Mouse (Mus musculus) 3T3-L1 (cell line): ENCODE data around the gene Rad51b.
A peak's percentile ranks its signal among the peaks of the same experiment; 100 is the strongest.

Experiments
- DNase-seq: peaks from one replicate; pipeline ENCODE4 v3.0.0-alpha.2; 2015; ENCODE audit warnings: low read depth, low spot score

Gene Rad51b

GRCm38 (mm10) chr12:79377861-79378260, 80.8 kb downstream of the Rad51b start:
- peak; percentile 92 for DNase-seq

DNA sequence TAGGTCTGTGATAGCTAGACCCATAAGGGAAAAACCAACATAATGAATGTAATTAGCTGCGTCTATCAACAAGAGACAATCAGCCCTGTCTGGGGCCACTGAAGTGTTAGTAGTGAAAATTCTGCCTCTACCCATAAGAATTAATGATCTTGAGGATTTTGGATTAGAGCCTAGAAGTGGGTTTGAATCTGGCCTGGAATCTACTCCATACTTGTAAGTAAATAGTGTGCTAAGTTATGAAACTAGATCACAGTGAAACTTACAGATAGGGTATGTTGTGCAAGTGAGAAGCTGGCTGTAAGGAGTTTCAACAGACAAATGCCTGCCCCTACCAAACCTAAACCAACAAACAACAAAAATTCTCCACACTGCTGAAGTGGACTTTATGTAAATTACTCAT, 83.1 kb downstream of the Rad51b start:
- no peak for DNase-seq

- DNase-seq: no peak
These were observed 84.4 kb downstream of the Rad51b start for GRCm38 (mm10) chr12:79381489-79381888.

DNA sequence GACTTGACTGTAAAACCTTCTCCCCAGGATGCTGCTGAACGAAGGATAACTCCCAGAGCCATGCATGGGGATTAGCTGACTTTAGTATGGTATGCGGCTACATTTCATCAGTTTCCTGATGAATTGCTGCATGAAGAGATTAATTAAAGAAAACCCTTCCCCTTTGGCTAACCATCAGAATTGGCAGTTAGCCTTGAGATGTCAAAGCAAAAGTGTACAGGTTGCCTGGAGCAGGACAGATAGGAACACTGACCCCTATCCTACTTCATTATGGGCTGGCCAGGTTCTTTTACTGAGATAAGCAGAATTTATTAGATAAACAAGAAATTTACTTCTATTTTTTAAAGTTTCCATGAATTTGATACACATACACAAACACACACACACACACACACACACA, 85.3 kb downstream of the Rad51b start:
- peak; percentile 47 for DNase-seq

GRCm38 (mm10) chr12:79383583-79383982, 86.5 kb downstream of the Rad51b start:
- peak; percentile 95 for DNase-seq

DNA sequence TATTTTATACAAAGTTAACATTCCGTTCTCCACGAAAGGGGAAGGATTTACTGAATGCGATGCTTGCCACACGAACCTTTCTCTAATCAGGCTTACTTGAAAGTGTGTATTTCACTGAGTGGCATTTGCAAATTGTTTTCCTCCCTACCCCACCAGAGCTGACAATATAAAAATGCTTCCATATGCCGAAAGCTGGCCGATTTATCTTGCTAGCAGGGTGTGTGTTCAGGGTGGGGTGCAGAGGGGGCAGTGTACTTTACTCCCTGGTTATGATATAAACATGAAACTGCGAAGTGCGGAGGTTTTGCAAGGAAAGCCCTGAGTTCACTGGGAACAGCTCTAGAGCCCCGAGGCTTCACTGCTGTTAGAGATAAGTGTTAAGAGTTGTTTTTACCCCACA, 87.7 kb downstream of the Rad51b start:
- DNase-seq: peak; percentile 50

GRCm38 (mm10) chr12:79385199-79385598, 88.1 kb downstream of the Rad51b start:
- no peak for DNase-seq

DNA sequence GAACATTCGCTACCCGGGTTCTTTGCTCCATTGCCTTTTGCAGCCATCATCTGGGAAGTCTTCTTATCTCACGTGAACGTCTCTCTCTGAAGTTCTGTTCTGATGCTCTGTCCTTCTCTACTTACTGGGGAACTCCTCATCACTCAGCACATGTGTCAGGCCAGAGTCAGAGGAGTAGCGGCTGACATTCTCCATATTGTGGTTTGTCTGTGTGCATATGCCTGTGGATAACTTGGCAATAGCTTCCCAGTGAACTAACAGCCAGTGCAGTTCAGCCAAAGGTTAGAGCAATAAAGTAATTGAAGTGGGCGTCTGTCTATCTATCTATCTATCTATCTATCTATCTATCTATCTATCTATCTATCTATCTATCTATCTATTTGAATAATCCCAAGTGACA, 90.8 kb downstream of the Rad51b start:
- peak; percentile 71 for DNase-seq

DNA sequence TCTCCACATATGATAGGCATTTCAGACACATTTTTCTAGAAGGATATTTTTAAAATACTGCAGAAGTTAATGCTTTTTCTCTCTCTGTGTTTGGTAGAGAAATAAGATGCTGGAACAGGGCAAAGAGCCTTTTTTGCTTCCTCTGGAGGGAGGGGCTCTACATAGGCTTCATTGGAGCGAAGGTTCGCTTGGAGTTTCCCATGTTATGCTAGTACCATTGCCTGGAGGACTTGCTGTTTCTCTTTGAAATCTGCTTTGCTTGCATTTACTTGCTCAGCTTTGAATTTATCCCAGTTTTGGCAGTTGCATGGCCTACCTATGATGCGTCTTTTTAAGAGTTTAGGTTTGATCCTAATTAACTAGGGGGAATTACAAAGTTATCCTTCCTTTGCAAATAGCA, 92.2 kb downstream of the Rad51b start:
- no peak for DNase-seq

GRCm38 (mm10) chr12:79389971-79390370, 92.9 kb downstream of the Rad51b start:
- no peak for DNase-seq

DNA sequence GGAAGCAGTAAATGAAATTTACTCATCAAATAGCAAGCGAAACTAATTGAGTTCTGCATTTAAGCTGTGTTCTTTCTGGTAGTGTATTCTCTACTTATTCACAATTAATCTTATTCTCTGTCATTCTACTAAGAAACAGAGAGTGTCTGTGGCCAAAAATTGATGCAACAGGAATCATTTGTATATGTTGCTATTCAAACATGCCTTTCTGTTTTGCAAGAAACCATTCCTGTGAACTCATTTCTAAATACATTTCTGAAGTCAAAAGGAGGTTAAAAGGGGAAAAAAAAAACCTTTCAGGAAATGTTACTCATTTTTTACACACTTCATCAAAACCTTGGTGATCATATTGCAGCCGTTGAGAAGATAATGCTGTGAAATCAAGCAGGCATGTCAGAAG, 96.6 kb downstream of the Rad51b start:
- DNase-seq: peak; percentile 37

GRCm38 (mm10) chr12:79403992-79404391, 106.9 kb downstream of the Rad51b start:
- no peak for DNase-seq

DNA sequence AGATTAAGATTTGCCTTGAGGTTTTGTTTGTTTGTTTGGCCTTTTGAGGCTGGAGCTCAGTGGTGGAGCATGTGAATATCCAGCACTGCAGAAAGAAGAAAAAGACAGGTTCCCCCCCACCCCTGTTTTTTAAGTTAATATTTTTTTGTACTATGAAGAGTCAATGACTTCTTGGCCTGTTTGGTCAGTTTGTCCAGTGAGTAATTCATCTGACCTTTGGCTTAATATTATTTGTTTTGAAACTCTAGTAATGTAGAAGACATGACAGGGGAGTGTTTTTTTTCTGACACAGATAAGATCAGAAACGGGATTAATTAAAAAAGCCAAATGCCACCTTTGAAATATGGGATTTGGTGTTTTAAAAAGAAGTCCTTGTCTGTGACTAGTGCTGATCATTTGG, 107.4 kb downstream of the Rad51b start:
- DNase-seq: no peak

GRCm38 (mm10) chr12:79408677-79409076, 111.6 kb downstream of the Rad51b start:
- DNase-seq: no peak

DNA sequence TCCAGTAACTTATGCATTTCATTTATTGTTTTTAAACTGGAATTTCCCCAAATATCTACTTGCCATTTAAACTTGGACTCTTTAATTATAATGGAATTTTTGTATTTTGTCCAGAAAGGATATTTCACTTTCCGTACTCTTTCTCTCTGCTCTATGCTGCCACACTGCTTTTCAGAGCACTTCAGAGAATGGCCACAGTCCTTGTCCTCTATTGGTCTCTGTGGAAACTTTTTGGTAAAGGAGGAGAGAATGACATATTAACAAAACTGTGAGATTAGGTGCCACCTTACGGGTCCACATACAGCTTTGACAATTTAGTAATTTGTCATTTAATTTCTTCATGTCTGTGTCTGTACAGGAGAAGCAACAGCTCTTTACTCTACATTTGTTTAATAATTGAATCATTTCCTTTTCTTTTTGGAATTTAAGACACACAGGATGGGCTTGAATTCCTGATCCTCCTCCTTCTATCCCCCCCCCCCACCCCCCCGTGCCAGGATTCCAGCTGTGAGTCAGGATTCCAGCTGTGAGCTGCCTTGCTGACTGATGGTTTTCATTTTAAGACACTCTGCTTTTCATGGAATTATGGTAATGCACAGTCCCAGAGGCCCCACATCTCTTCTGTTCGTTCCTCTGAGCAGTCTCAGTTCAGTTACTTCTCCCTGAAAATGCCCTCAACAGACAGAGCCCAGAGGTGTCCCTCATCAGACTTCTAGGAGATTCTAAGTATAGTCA, 112.2 kb downstream of the Rad51b start:
- DNase-seq: peak; percentile 54

- no peak for DNase-seq
These were observed 115.9 kb downstream of the Rad51b start for GRCm38 (mm10) chr12:79412894-79413507.

GRCm38 (mm10) chr12:79417360-79417759, 120.3 kb downstream of the Rad51b start:
- DNase-seq: no peak

- peak; percentile 36 for DNase-seq
These were observed 123.5 kb downstream of the Rad51b start for GRCm38 (mm10) chr12:79420605-79421004.

DNA sequence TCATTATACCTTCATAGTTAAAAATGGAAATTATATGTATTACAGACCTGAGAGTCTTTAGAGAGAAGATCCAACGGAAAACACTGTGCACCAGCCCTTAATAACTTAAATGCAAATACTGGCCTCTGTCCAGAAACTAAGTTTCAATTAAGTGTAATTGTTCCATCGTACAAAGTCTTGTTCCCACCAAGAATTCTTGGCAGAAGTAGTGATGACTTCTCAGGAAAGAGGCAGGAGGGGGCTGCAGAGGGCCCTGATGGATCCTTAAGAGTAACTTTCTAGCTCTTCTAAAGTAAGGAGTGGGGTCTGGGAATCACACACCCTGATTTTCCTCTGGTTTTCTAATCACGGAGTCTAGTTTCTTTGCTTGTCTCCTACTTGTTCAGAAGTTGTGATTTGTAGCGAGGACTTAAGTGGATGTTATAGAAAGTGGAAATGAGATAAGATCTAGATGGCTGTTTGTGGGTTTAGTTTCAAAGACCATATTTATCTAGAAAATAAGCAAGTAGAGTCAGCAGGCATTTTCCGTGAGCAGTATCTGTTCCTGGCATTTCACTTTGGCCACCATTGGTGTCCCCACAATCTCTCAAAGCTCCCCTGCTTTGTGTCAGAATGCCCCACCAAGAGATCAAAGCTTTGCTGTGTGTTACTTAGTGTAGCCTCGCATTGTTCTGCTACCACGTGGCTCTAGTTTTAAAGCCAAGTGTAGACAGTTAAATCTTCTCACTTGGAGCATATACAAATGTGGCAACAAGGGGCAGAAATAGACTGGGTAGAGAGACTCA, 132.6 kb downstream of the Rad51b start:
- no peak for DNase-seq

GRCm38 (mm10) chr12:79431138-79431537, 134.1 kb downstream of the Rad51b start:
- DNase-seq: no peak

GRCm38 (mm10) chr12:79433724-79434442, 136.8 kb downstream of the Rad51b start:
- DNase-seq: peak; percentile 72

- no peak for DNase-seq
These were observed 138.4 kb downstream of the Rad51b start for GRCm38 (mm10) chr12:79435474-79435873.
